Mouse (Mus musculus) left cerebral cortex, postnatal 36 days (tissue): ENCODE measurements around the gene Lingo1. TPM values are rescaled to one million over a fixed set of nuclear protein-coding genes. Genes with fewer than 3 reads are reported as not detected.

Experiments
- DNase-seq, 2 experiments: peaks; one replicate each; pipeline ENCODE4 v3.0.0; 2021 to 2022; ENCODE audit warnings: low spot score in 2 of 2, mixed read lengths in 1 of 2
- intact Hi-C: fragments of 180-260 bp; cut with DNase I; formaldehyde crosslinking; loops from one replicate; pipeline ENCODE4 v1.15.1; 2025
- total RNA-seq, 2 experiments: library from RNA; stranded (reverse); gene quantifications; 2 replicates each; pipeline ENCODE4 v1.2.3; 2021

The Lingo1 gene
- 100 to 1,000 TPM; 455 to 509 TPM for total RNA-seq

GRCm38 (mm10) chr9:56795721-56796655 lies at the start of gene Lingo1:
Gene Lingo1, minus strand, starts transcription at chr9:56796468.
- DNase-seq: peak; percentile 80 to 85
- intact Hi-C loops: loop anchor here (2.0 to 5.0 kb wide), 2 partner anchors 59 to 159 kb away; no protein-coding TSS in a partner anchor

- intact Hi-C loops: no loop called here
Measured at GRCm38 (mm10) chr9:56844644-56845043, 48.4 kb upstream of the Lingo1 start.

GRCm38 (mm10) chr9:56843679-56844188 lies 47.5 kb upstream of the Lingo1 start:
- DNase-seq: peak; percentile 69 to 75
- intact Hi-C loops: loop anchor here (2.0 kb wide), 1 partner anchor 45 kb away; no protein-coding TSS in a partner anchor

More at GRCm38 (mm10) chr9:56844644-56845043, 48.4 kb upstream of the Lingo1 start:
- no peak for DNase-seq

GRCm38 (mm10) chr9:56842303-56842719 lies 46.0 kb upstream of the Lingo1 start:
- no peak for DNase-seq
- intact Hi-C loops: loop anchor here (2.0 kb wide), 1 partner anchor 46 kb away; no protein-coding TSS in a partner anchor

- no peak for DNase-seq
- intact Hi-C loops: loop anchor here (2.0 kb wide), 1 partner anchor 47 kb away; no protein-coding TSS in a partner anchor
Measured at GRCm38 (mm10) chr9:56841864-56842263, 45.6 kb upstream of the Lingo1 start.

GRCm38 (mm10) chr9:56840721-56841120 lies 44.5 kb upstream of the Lingo1 start:
- intact Hi-C loops: no loop called here
- DNase-seq: no peak

GRCm38 (mm10) chr9:56835152-56835551 lies 38.9 kb upstream of the Lingo1 start:
- DNase-seq: no peak
- intact Hi-C loops: no loop called here

GRCm38 (mm10) chr9:56832900-56833299 lies 36.6 kb upstream of the Lingo1 start:
- intact Hi-C loops: no loop called here
- DNase-seq: peak; percentile 36 to 49

GRCm38 (mm10) chr9:56831904-56832303 lies 35.6 kb upstream of the Lingo1 start:
- intact Hi-C loops: no loop called here
- DNase-seq: no peak

- DNase-seq: no peak
Measured at GRCm38 (mm10) chr9:56830162-56830561, 33.9 kb upstream of the Lingo1 start.

GRCm38 (mm10) chr9:56828841-56829240 lies 32.6 kb upstream of the Lingo1 start:
- no peak for DNase-seq
- intact Hi-C loops: no loop called here

More at GRCm38 (mm10) chr9:56830162-56830561, 33.9 kb upstream of the Lingo1 start:
- intact Hi-C loops: no loop called here

GRCm38 (mm10) chr9:56828146-56828545 lies 31.9 kb upstream of the Lingo1 start:
- intact Hi-C loops: no loop called here

GRCm38 (mm10) chr9:56825476-56826213 lies 29.4 kb upstream of the Lingo1 start:
- intact Hi-C loops: no loop called here

More at GRCm38 (mm10) chr9:56828146-56828545, 31.9 kb upstream of the Lingo1 start:
- DNase-seq: no peak

GRCm38 (mm10) chr9:56824900-56825299 lies 28.6 kb upstream of the Lingo1 start:
- no peak for DNase-seq
- intact Hi-C loops: no loop called here

More at GRCm38 (mm10) chr9:56825476-56826213, 29.4 kb upstream of the Lingo1 start:
- DNase-seq: no peak

GRCm38 (mm10) chr9:56810916-56811315 lies 14.6 kb upstream of the Lingo1 start:
- no peak for DNase-seq
- intact Hi-C loops: no loop called here

- no peak for DNase-seq
- intact Hi-C loops: no loop called here
Measured at GRCm38 (mm10) chr9:56807990-56808389, 11.7 kb upstream of the Lingo1 start.

- no peak for DNase-seq
- intact Hi-C loops: no loop called here
Measured at GRCm38 (mm10) chr9:56803146-56803545, 6.9 kb upstream of the Lingo1 start.

- intact Hi-C loops: loop anchor here (2.0 to 5.0 kb wide), 2 partner anchors 61 to 161 kb away; no protein-coding TSS in a partner anchor
- peak; percentile 66 to 74 for DNase-seq
Measured at GRCm38 (mm10) chr9:56797876-56798275, 1.6 kb upstream of the Lingo1 start.

- DNase-seq: peak; percentile 57 to 58
- intact Hi-C loops: loop anchor here (2.0 to 5.0 kb wide), 2 partner anchors 59 to 160 kb away; no protein-coding TSS in a partner anchor
Measured at GRCm38 (mm10) chr9:56796656-56797131, 426 bp upstream of the Lingo1 start.
